Mouse (Mus musculus): ENCODE measurements at regions not wholly inside any gene's neighbourhood (a gene's known extent, or its start where the extent isn't known, plus 50 kb on each side); places are given as distances from the start of the nearest gene placed in this dataset.

- no peak for TF ChIP-seq CTCF (conservative IDR thresholded peaks at IDR 0.05 in 1 of 2, IDR thresholded peaks at IDR 0.05 in 1 of 2; ENCODE audit: low read depth in 2 of 2, low read length in 2 of 2)
- no peak for TF ChIP-seq EP300 (IDR thresholded peaks at IDR 0.05; ENCODE audit: low read length)
- no peak for TF ChIP-seq CHD2 (IDR thresholded peaks at IDR 0.05; ENCODE audit: low read length)
- no peak for TF ChIP-seq ZNF384 (IDR thresholded peaks at IDR 0.05; ENCODE audit: low read depth, low read length)
- TF ChIP-seq POLR2A (IDR thresholded peaks at IDR 0.05; ENCODE audit: low read depth, low read length): no peak
- no peak for TF ChIP-seq MAZ (IDR thresholded peaks at IDR 0.05; ENCODE audit: low read depth, low read length)
These were observed 202.6 kb downstream of the Gm826 start for GRCm38 (mm10) chr2:160131386-160131785.
